Mouse (Mus musculus) adrenal gland, adult 10 weeks (tissue): Measurements from ENCODE around the gene Hoxd9. TPM values are rescaled to one million over a fixed set of nuclear protein-coding genes. Genes with fewer than 3 reads are reported as not detected.

ENCODE experiments used
- polyA plus RNA-seq: library from polyadenylated mRNA; stranded (reverse); fragments of 350-450 nt; fragmentation: Illumina TruSeq; extraction: RNeasy Lipid Tissue Mini Kit (QIAGEN cat#74804); gene quantifications from one replicate; pipeline ENCODE4 v1.2.3, GENCODE M21; 2014; ENCODE audit warnings: low read depth, low replicate concordance

Gene Hoxd9
- 2.2 TPM for polyA plus RNA-seq

GRCm38 (mm10) chr2:74697567-74698121 is at the start of gene Hoxd9:
Gene Hoxd9 (plus strand): TSS chr2:74697727.

GRCm38 (mm10) chr2:74659507-74660005 is 38.0 kb upstream of the Hoxd9 start, which contains the start of gene Evx2:
Gene Evx2 (minus strand): TSS chr2:74659557.

GRCm38 (mm10) chr2:74667842-74668357 is 29.6 kb upstream of the Hoxd9 start, which contains the start of gene Hoxd13:
Gene Hoxd13 (plus strand): TSS chr2:74668310.

GRCm38 (mm10) chr2:74674881-74675665 is 22.5 kb upstream of the Hoxd9 start, which contains the start of gene Hoxd12:
Gene Hoxd12 (plus strand): TSS chr2:74675013.

GRCm38 (mm10) chr2:74678891-74679595 is 18.5 kb upstream of the Hoxd9 start, which contains the start of gene Hoxd11:
Gene Hoxd11 (plus strand): TSS chr2:74679557.

GRCm38 (mm10) chr2:74691022-74691951 is 6.2 kb upstream of the Hoxd9 start, which contains the start of gene Hoxd10:
Gene Hoxd10 (plus strand): TSS chr2:74691924.

GRCm38 (mm10) chr2:74704393-74704998 is 7.0 kb downstream of the Hoxd9 start, which contains the start of gene Hoxd8:
Gene Hoxd8 (plus strand): TSS chr2:74704615.

GRCm38 (mm10) chr2:74711721-74712621 is 14.4 kb downstream of the Hoxd9 start, which contains the start of the genes Hoxd3 and Hoxd4:
Gene Hoxd3 (plus strand): TSS chr2:74711927.
Gene Hoxd4 (plus strand): TSS chr2:74711929.

GRCm38 (mm10) chr2:74726551-74726950 is 29.0 kb downstream of the Hoxd9 start, which contains the start of gene Gm28230:
Gene Gm28230 (plus strand): TSS chr2:74726728.

Other genes with a start within 250 kb of the Hoxd9 start
- gene Lnpk, start 118.3 kb upstream of the Hoxd9 start, polyA plus RNA-seq, result 47.4 TPM
- not detected for gene Evx2, start 38.2 kb upstream of the Hoxd9 start, polyA plus RNA-seq
- gene Hoxd13, start 29.4 kb upstream of the Hoxd9 start, polyA plus RNA-seq, result not detected
- not detected for gene Hoxd12, start 22.7 kb upstream of the Hoxd9 start, polyA plus RNA-seq
- gene Hoxd11, start 18.2 kb upstream of the Hoxd9 start, polyA plus RNA-seq, result not detected
- 0.29 TPM for gene Hoxd10, start 5.8 kb upstream of the Hoxd9 start, polyA plus RNA-seq
- 46.0 TPM for gene Hoxd8, start 6.9 kb downstream of the Hoxd9 start, polyA plus RNA-seq
- 0.99 TPM for gene Hoxd3, start 14.2 kb downstream of the Hoxd9 start, polyA plus RNA-seq
- 5.1 TPM for gene Hoxd4, start 14.2 kb downstream of the Hoxd9 start, polyA plus RNA-seq
- gene Gm28230, start 29.0 kb downstream of the Hoxd9 start, polyA plus RNA-seq, result 0.35 TPM
- not detected for gene Hoxd1, start 65.3 kb downstream of the Hoxd9 start, polyA plus RNA-seq
- gene Mtx2, start 128.1 kb downstream of the Hoxd9 start, polyA plus RNA-seq, result 252 TPM